Comparison of ENCODE assay signal across 18 mouse cellular contexts in genomic region chr7:99695471-99696057, GRCm38 (mm10). TPM values are rescaled to one million over a fixed set of nuclear protein-coding genes. Genes with fewer than 3 reads are reported as not detected.
"Had no signal": no experiment of that assay in that cellular context is flagged by ENCODE, and none has a peak within 500 bp of the region (broad histone marks: within the 10 kb centered on the region; RNA-seq: fewer than 3 reads in every experiment).

No protein-coding gene starts in this region.

- H3K27ac ChIP-seq: kidney, postnatal 0 days; limb, embryonic 15.5 days; liver, embryonic 14.5 days; midbrain, embryonic 12.5 days; neural tube, embryonic 13.5 days had no signal

- H3K27me3 ChIP-seq: limb, embryonic 15.5 days; midbrain, embryonic 12.5 days; neural tube, embryonic 13.5 days had no signal

- ATAC-seq: midbrain, embryonic 16.5 days had no signal

- H3K36me3 ChIP-seq: limb, embryonic 15.5 days; midbrain, embryonic 12.5 days; neural tube, embryonic 13.5 days had no signal

- H3K9ac ChIP-seq: limb, embryonic 15.5 days; liver, embryonic 14.5 days; midbrain, embryonic 12.5 days; neural tube, embryonic 13.5 days had no signal

- H3K4me2 ChIP-seq: limb, embryonic 15.5 days; midbrain, embryonic 12.5 days; neural tube, embryonic 13.5 days had no signal

- H3K4me3 ChIP-seq: limb, embryonic 15.5 days; midbrain, embryonic 12.5 days; neural tube, embryonic 13.5 days had no signal

- DNase-seq: layer of hippocampus, adult 9-11 months; layer of hippocampus, postnatal 36 days; lung, adult 18-20 months; right cerebral cortex, postnatal 14 days; thymus, postnatal 36 days had no signal

- H3K4me1 ChIP-seq: limb, embryonic 15.5 days; midbrain, embryonic 12.5 days had no signal

- H3K9me3 ChIP-seq: limb, embryonic 15.5 days; midbrain, embryonic 12.5 days; neural tube, embryonic 13.5 days had no signal

RNA-seq across cellular contexts. Expression of gene Slco2b1, which starts 15.6 kb away (rescaled TPM):
- total RNA-seq: megakaryocyte-erythroid progenitor cell, adult 5-6 weeks had no signal

RNA-seq across cellular contexts. Expression of gene Olfr520, which starts 34.5 kb away (rescaled TPM):
- total RNA-seq: layer of hippocampus, adult 18-20 months; left cerebral cortex, postnatal 25 days; megakaryocyte-erythroid progenitor cell, adult 5-6 weeks had no signal
- polyA plus RNA-seq: kidney, postnatal 0 days; limb, embryonic 11.5 days; limb, embryonic 15.5 days; liver, embryonic 14.5 days; lung, embryonic 16.5 days; midbrain, embryonic 12.5 days; midbrain, embryonic 16.5 days; neural tube, embryonic 13.5 days; stomach, embryonic 16.5 days; thymus, postnatal 0 days had no signal
